Mouse (Mus musculus) MEL (cell line): ENCODE measurements around the gene Rcbtb2. TPM values are rescaled to one million over a fixed set of nuclear protein-coding genes. Genes with fewer than 3 reads are reported as not detected.

ENCODE experiments used
- DNase-seq: peaks from one replicate; pipeline ENCODE4 v3.0.0; 2011; ENCODE audit warnings: low read depth, low spot score
- H3K27ac ChIP-seq: 2 replicates; pipeline ENCODE4 v1.5.1; 2012; ENCODE audit warnings: low read depth, mild to moderate bottlenecking, control low read depth, low read length, moderate library complexity; ENCODE audit not compliant: control insufficient read depth
- H3K27me3 ChIP-seq, 2 experiments: fragments of 150-350 bp in 1 of 2; sonication (generic) in 1 of 2; 2 replicates each; pipeline ENCODE4 v1.6.1; 2012; ENCODE audit warnings: low read length in 2 of 2, mild to moderate bottlenecking in 2 of 2, improper control_type of control experiment in 1 of 2, moderate library complexity in 1 of 2; ENCODE audit not compliant: insufficient read depth in 2 of 2, control insufficient read depth in 1 of 2
- H3K36me3 ChIP-seq, 2 experiments: 2 replicates each; pipeline ENCODE4 v1.6.1; 2012 to 2014; ENCODE audit warnings: low read length in 2 of 2, improper control_type of control experiment in 1 of 2, inconsistent platforms in 1 of 2, mild to moderate bottlenecking in 1 of 2; ENCODE audit not compliant: insufficient read depth in 2 of 2, control insufficient read depth in 1 of 2
- H3K4me1 ChIP-seq, 2 experiments: fragments of 150-350 bp in 1 of 2; sonication (generic) in 1 of 2; 2 replicates each; pipeline ENCODE4 v1.6.1; 2012; ENCODE audit warnings: low read length in 2 of 2, improper control_type of control experiment in 1 of 2, mild to moderate bottlenecking in 1 of 2; ENCODE audit not compliant: insufficient read depth in 2 of 2, control insufficient read depth in 1 of 2
- H3K4me3 ChIP-seq, 2 experiments: fragments of 150-350 bp in 1 of 2; sonication (generic) in 1 of 2; 2 replicates each; pipeline ENCODE4 v1.5.1; 2012; ENCODE audit warnings: low read depth in 2 of 2, low read length in 2 of 2, mild to moderate bottlenecking in 2 of 2, moderate library complexity in 2 of 2, control low read depth in 1 of 2, improper control_type of control experiment in 1 of 2; ENCODE audit not compliant: control insufficient read depth in 1 of 2, insufficient read depth in 1 of 2
- H3K79me2 ChIP-seq: 2 replicates; pipeline ENCODE4 v1.6.1; 2012; ENCODE audit warnings: mild to moderate bottlenecking, low read length, moderate library complexity; ENCODE audit not compliant: control insufficient read depth, poor library complexity, insufficient read depth
- H3K9ac ChIP-seq: 2 replicates; pipeline ENCODE4 v1.6.1; 2012; ENCODE audit warnings: low read depth, mild to moderate bottlenecking, control low read depth, low read length, moderate library complexity; ENCODE audit not compliant: control insufficient read depth, poor library complexity, severe bottlenecking
- H3K9me3 ChIP-seq: fragments of 150-350 bp; sonication (generic); replicated peaks from 2 replicates; pipeline ENCODE4 v1.6.1; 2012; ENCODE audit warnings: mild to moderate bottlenecking, low read length, improper control_type of control experiment, moderate library complexity; ENCODE audit not compliant: insufficient read depth
- BHLHE40 ChIP-seq: IDR thresholded peaks from 2 replicates; pipeline ENCODE4 v1.6.1; 2012; ENCODE audit warnings: low read depth, mild to moderate bottlenecking, inconsistent platforms, low read length, improper control_type of control experiment, borderline replicate concordance
- CHD1 ChIP-seq: IDR thresholded peaks from 2 replicates; pipeline ENCODE4 v1.6.1; 2012; ENCODE audit warnings: low read depth, mild to moderate bottlenecking, inconsistent platforms, low read length, improper control_type of control experiment
- CHD2 ChIP-seq: IDR thresholded peaks from 2 replicates; pipeline ENCODE4 v1.6.1; 2011; ENCODE audit warnings: low read length, improper control_type of control experiment
- E2F4 ChIP-seq: IDR thresholded peaks from 2 replicates; pipeline ENCODE4 v1.6.1; 2011; ENCODE audit warnings: low read depth, low read length, improper control_type of control experiment, borderline replicate concordance
- ETS1 ChIP-seq: IDR thresholded peaks from 2 replicates; pipeline ENCODE4 v1.6.1; 2012; ENCODE audit warnings: low read depth, mild to moderate bottlenecking, inconsistent platforms, low read length, improper control_type of control experiment, moderate library complexity
- GABPA ChIP-seq: IDR thresholded peaks from 2 replicates; pipeline ENCODE4 v1.6.1; 2012; ENCODE audit warnings: low read depth, mild to moderate bottlenecking, inconsistent platforms, low read length, improper control_type of control experiment, moderate library complexity
- GATA1 ChIP-seq: IDR thresholded peaks from 2 replicates; pipeline ENCODE4 v1.6.1; 2011; ENCODE audit warnings: low read depth, low read length, improper control_type of control experiment
- JUND ChIP-seq: IDR thresholded peaks from 2 replicates; pipeline ENCODE4 v1.6.1; 2011; ENCODE audit warnings: low read depth, mild to moderate bottlenecking, improper control_type of control experiment, low read length
- MAX ChIP-seq: IDR thresholded peaks from 2 replicates; pipeline ENCODE4 v1.6.1; 2011; ENCODE audit warnings: low read length, improper control_type of control experiment
- MEF2A ChIP-seq: IDR thresholded peaks from 2 replicates; pipeline ENCODE4 v1.6.1; 2014; ENCODE audit warnings: low read depth, mild to moderate bottlenecking, inconsistent platforms, low read length, improper control_type of control experiment; ENCODE audit not compliant: poor library complexity, insufficient replicate concordance, severe bottlenecking; ENCODE audit errors: extremely low read depth
- MXI1 ChIP-seq: IDR thresholded peaks from 2 replicates; pipeline ENCODE4 v1.6.1; 2011; ENCODE audit warnings: mild to moderate bottlenecking, low read depth, low read length, improper control_type of control experiment
- MYB ChIP-seq: IDR thresholded peaks from 2 replicates; pipeline ENCODE4 v1.6.1; 2011; ENCODE audit warnings: mild to moderate bottlenecking, low read depth, low read length, improper control_type of control experiment
- MYC ChIP-seq: IDR thresholded peaks from 2 replicates; pipeline ENCODE4 v1.6.1; 2011; ENCODE audit warnings: low read depth, mild to moderate bottlenecking, low read length, improper control_type of control experiment, moderate library complexity
- POLR2AphosphoS5 ChIP-seq: IDR thresholded peaks from 2 replicates; pipeline ENCODE4 v1.6.1; 2012; ENCODE audit warnings: low read depth, borderline replicate concordance, mild to moderate bottlenecking, inconsistent platforms, low read length, moderate library complexity, mixed read lengths
- RAD21 ChIP-seq: IDR thresholded peaks from 2 replicates; pipeline ENCODE4 v1.6.1; 2011; ENCODE audit warnings: mild to moderate bottlenecking, low read depth, low read length, improper control_type of control experiment
- RCOR1 ChIP-seq: IDR thresholded peaks from 2 replicates; pipeline ENCODE4 v1.6.1; 2012; ENCODE audit warnings: low read depth, mild to moderate bottlenecking, inconsistent platforms, low read length, improper control_type of control experiment
- SIN3A ChIP-seq: IDR thresholded peaks from 2 replicates; pipeline ENCODE4 v1.6.1; 2012; ENCODE audit warnings: low read length, improper control_type of control experiment, inconsistent platforms
- TAL1 ChIP-seq: IDR thresholded peaks from 2 replicates; pipeline ENCODE4 v1.6.1; 2012; ENCODE audit warnings: mild to moderate bottlenecking, inconsistent platforms, low read length, moderate library complexity, mixed read lengths
- TBP ChIP-seq: IDR thresholded peaks from 2 replicates; pipeline ENCODE4 v1.8.0; 2011; ENCODE audit warnings: low read depth, low read length, improper control_type of control experiment
- TCF12 ChIP-seq: IDR thresholded peaks from 2 replicates; pipeline ENCODE4 v1.6.1; 2014; ENCODE audit warnings: low read depth, mild to moderate bottlenecking, inconsistent platforms, low read length, improper control_type of control experiment, moderate library complexity
- UBTF ChIP-seq: IDR thresholded peaks from 2 replicates; pipeline ENCODE4 v1.6.1; 2012; ENCODE audit warnings: low read depth, mild to moderate bottlenecking, inconsistent platforms, low read length, improper control_type of control experiment, moderate library complexity, borderline replicate concordance; ENCODE audit not compliant: insufficient read depth
- ZKSCAN1 ChIP-seq: IDR thresholded peaks from 2 replicates; pipeline ENCODE4 v1.6.1; 2012; ENCODE audit warnings: low read depth, mild to moderate bottlenecking, inconsistent platforms, low read length, improper control_type of control experiment, moderate library complexity
- polyA plus RNA-seq, 2 experiments: library from polyadenylated mRNA; stranded (reverse) in 1 of 2; unstranded in 1 of 2; fragments of >175 nt in 1 of 2; fragments of >200 nt in 1 of 2; gene quantifications; 2 replicates each; pipeline versions ENCODE4 v1.2.1 to v1.2.4; 2012; ENCODE audit warnings: low replicate concordance in 2 of 2, low read depth in 1 of 2; ENCODE audit not compliant: insufficient read length in 2 of 2, insufficient read depth in 1 of 2, missing spikeins in 1 of 2
- total RNA-seq: library from RNA; depleted of rRNA; stranded (reverse); fragments of 300-350 nt; gene quantifications from 2 replicates; pipeline ENCODE4 v1.2.3, GENCODE M21; 2012

The Rcbtb2 gene
- total and polyA plus RNA-seq, 3 experiments, result 8.6 to 13.8 TPM; not detected in 1

GRCm38 (mm10) chr14:73132731-73133130, 9.9 kb downstream of the Rcbtb2 start:
- no peak overlapping the region for H3K9ac ChIP-seq
- no peaks in the 10 kb centered on the region for H3K79me2 ChIP-seq
- no peaks in the 10 kb centered on the region for H3K27me3 ChIP-seq
- peaks cover 0 to 5% of the 10 kb centered on the region in 2 experiments; a peak in 2 of 4 replicates for H3K4me1 ChIP-seq
- H3K36me3 ChIP-seq, result no peaks in the 10 kb centered on the region
- no peak for DNase-seq
- no peaks in the 10 kb centered on the region for H3K9me3 ChIP-seq
- H3K4me3 ChIP-seq, result no peak overlapping the region
- no peak for TF ChIP-seq SIN3A
- no peak for TF ChIP-seq RAD21
- TF ChIP-seq ZKSCAN1, result no peak
- TF ChIP-seq RCOR1, result no peak
- no peak for TF ChIP-seq MYC
- no peak for TF ChIP-seq CHD1
- no peak for TF ChIP-seq TAL1
- TF ChIP-seq BHLHE40, result no peak
- no peak for TF ChIP-seq ETS1
- TF ChIP-seq TCF12, result no peak
- TF ChIP-seq CHD2, result no peak
- TF ChIP-seq GATA1, result no peak
- TF ChIP-seq E2F4, result no peak
- no peak for TF ChIP-seq MAX
- no peak overlapping the region for H3K27ac ChIP-seq

- no peaks in the 10 kb centered on the region; a peak in 1 of 4 replicates for H3K36me3 ChIP-seq
- no peaks in the 10 kb centered on the region for H3K9me3 ChIP-seq
- TF ChIP-seq RAD21 (no peak), UBTF (no peak), JUND (no peak), MAX (no peak), MYB (no peak), GABPA (no peak), TBP (no peak), POLR2AphosphoS5 (no peak), MXI1 (no peak), MEF2A (no peak)
- TF ChIP-seq, all 39 proteins: peak for 0
- Histone ChIP-seq H3K27me3 (no peaks in the 10 kb centered on the region), H3K27ac (no peak overlapping the region), H3K4me3 (no peak overlapping the region), H3K79me2 (no peaks in the 10 kb centered on the region), H3K4me1 (peaks cover 0 to 6% of the 10 kb centered on the region in 2 experiments; a peak in 2 of 4 replicates), H3K9ac (no peak overlapping the region)
- DNase-seq, result peak; percentile 35
Observed at GRCm38 (mm10) chr14:73137234-73137633, 14.4 kb downstream of the Rcbtb2 start.
